Mouse (Mus musculus) adipocyte (in vitro differentiated cells): ENCODE results near the gene Zfpm1.
A peak's percentile ranks its signal among the peaks of the same experiment; 100 is the strongest.

Experiments used
- DNase-seq: peaks from one replicate; pipeline ENCODE4 v3.0.0-alpha.2; 2016; ENCODE audit warnings: low spot score

Zfpm1 gene

GRCm38 (mm10) chr8:122276308-122276707 lies 5.6 kb upstream of the Zfpm1 start:
- DNase-seq: no peak

DNA sequence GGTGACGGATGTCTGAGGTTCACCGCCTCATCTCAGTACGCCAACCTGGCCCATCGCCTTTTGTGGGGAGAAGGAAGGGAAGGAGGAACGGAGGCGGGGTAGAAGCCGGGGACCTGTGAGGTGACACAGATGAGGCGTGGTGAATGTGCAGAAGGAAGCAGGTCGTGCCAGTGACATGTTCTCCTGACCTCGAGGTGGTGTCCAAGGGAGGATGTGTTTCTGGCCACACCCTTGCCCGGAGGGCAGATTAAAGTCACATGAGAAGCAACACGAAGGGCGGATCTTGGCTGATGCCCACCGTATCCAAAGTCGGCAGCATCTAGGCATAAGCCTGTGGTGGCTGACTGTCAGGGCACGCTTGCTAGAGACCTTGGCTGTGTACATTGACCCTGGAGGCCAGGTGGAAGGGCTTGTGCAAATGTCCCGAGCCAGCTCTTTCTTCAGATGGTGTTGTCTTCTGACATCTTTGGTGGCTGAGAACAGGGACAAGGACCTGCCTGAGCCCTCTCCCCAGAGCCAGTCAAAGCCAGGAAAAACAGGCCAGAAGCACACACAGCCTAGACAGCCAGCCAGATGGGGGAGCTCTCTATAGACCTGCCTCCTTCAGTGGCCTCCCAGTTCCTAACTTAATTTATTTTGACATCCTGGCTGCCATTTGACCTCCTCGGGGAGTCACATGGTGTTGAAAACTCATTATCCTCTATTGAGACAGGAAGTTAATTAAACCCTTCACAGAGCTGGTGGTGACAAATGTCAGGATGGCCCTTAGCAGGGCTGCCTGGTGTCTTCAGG lies 4.5 kb upstream of the Zfpm1 start:
- peak; percentile 31 for DNase-seq

- DNase-seq: peak; percentile 29
Observed at GRCm38 (mm10) chr8:122280156-122280555, 1.8 kb upstream of the Zfpm1 start.

DNA sequence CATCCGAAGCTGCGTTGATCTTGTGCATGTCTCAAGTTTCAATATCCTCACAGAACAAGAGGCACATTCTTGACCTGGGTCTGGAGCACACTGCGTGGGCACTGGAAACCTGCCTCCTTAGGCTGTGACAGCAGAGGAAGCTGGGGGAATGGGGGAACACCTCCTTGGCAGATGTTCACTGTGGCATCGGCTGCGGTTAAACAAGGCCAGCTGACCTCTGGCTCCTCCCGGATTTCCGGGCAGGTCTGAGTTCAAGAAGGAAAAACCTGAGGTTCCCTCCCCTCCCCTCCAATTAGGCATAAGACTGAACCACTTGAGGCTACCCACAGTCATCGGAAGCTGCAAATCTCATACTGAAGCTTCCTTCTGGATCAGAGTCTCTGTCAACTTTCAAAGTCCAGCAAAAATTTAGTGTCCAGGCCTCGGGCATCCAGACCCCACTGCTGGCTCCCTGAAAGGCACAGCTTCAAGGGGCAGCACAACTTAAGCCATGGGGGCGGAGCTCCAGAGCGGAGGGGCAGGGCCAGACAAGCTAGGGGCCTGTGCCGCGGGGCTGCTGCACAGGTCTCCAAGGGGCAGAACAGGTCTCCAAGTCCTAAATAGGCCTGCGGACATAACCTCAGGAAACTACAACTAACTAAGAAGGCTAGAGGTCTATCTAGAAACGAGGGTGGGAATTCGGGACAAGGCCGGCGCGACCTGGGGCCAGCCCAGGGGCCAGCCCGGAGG lies 1.2 kb upstream of the Zfpm1 start:
- no peak for DNase-seq

GRCm38 (mm10) chr8:122281317-122282034 lies 465 bp upstream of the Zfpm1 start:
- peak; percentile 99 for DNase-seq

GRCm38 (mm10) chr8:122282501-122283355 lies 787 bp downstream of the Zfpm1 start:
- no peak for DNase-seq

DNA sequence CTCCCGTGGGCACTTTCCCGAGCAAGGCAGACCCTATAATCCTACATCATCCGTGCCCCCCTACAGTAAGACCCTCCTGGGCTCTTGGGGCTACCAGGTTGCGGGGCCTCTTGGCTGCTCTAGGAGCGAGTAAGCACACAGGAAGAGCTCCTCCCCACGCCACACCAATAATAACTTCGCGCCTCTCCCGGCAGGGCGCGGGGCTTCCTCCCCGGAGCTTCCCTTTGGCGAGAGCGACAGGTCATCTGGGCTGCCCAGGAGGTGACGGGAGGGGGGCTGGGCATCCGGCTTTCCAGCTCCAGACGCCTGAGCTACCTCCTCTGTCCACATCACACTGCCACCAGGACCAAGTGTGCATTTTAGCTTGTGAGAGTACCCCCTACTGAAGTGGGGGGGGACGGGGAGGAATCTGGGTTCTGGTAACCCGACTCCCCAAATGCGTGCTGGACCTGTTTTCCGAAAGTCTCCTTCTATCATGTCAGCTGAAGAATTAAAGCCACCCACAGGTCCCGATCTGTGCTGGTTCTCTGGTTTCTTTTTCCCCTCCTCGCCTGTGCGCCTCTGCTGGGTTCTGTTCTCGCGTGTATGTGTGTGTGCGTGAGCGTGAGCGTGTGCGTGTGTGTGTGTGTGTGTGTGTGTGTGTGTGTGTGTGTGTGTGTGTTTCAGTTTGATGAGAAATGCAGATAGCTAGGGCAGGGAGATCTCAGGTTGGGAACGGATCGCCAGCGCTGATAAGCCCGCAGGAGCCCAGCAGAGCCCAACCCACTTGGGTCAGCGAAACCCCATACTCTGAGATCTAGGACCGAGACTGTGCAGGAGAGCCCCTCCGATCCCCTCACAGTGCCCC lies 1.6 kb downstream of the Zfpm1 start:
- DNase-seq: no peak

DNA sequence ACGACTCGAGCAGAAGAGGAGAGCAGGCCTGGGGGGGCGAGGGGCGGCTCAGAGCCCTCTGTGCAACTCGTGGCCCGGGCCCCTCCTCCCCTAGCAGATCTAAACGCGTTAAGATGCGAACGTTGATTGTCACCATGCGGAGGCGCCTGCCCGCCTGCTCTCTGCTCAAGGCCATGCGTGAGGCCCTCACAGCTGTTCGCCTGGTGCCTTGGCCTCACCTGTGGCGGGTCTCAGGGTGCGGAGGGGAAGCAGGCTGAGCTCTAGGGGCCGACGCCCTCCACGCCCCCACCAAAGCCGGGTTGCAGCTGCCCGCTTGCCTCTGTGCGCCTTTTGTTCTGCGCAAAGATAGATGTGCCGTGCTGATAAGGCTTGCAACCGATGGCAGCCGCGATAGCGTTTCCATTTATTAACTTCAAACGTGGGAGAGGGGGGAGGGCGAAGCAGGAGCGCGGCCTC lies 2.3 kb downstream of the Zfpm1 start:
- no peak for DNase-seq

GRCm38 (mm10) chr8:122284659-122285261 lies 2.8 kb downstream of the Zfpm1 start:
- DNase-seq: no peak

DNA sequence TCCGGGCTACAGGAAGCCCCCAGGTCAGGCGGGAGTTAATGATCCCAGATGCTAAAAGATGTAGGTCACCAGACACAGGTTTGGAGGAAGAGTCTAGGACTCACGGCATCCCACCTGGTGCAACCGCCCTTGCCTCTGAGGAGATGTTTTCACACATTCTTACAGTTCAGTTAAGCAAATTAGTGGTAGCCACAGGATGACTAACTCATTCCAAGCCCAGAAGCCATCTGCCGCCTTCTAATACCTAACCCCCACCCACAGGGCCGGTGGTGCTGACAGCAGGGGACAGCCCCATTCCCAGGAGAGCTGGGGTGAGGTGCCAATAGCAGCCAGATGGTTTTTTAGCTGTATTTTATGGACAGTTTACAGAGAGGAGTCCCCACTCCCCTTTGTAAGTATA lies 3.8 kb downstream of the Zfpm1 start:
- DNase-seq: no peak

DNA sequence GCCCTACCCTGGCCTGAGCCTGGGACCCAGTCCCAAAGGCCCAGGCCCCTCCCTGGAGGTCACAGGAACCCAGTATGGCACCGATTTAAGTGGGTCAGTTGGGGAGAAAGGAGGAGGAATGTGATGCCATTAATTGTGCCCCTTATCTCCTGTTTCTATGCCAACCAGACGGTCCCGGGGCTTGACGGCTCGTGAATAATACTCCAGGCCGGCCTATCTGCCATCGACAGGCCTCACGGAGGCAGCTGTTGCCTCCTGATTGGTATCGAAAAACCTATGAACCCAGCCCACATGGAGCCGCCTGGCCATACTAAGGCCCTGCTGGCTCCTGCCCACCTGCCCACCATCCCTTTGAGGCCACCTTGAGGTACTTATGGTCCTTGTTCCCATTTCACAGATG lies 5.0 kb downstream of the Zfpm1 start:
- no peak for DNase-seq

GRCm38 (mm10) chr8:122287742-122288141 lies 5.8 kb downstream of the Zfpm1 start:
- no peak for DNase-seq

DNA sequence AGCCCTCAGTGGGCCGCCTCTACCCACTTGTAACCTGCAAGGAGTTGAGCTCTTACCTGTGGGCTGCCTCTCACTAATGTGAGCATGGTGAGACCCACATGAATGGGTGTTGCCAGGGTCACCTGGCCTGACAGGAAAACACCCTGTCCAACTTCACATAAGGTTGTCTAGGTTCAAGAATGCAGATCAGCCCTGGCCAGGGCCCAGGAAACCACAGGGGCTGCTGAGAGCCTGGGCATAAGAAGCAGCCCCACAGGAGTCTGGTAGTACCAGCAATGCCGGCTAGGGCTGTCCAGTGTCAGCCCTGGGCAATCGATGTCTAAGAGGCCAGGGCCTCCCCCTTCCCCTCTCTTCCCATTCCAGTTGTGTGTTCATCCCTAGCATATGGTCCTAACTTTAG lies 6.4 kb downstream of the Zfpm1 start:
- DNase-seq: no peak

- no peak for DNase-seq
Observed at GRCm38 (mm10) chr8:122291075-122291474, 9.1 kb downstream of the Zfpm1 start.

DNA sequence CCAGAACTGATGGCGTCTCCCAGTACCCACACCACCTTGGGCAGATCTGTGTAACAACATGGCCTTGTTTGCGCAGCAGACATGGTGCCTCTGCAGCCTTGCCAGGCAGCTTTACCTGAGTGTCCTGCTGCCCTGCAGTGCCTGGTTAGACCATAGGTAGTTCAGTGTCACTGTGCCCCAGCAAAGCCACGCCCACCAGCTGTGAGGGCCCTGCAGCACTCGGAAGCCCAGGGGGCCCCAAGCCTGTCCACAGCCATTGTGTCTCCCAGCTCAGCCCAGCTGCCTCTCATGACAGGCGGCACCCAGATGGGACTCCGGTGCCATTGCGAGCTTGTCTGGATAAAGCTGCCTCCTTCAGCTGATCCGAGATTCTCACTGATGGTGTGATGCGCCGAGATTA lies 9.6 kb downstream of the Zfpm1 start:
- DNase-seq: no peak

DNA sequence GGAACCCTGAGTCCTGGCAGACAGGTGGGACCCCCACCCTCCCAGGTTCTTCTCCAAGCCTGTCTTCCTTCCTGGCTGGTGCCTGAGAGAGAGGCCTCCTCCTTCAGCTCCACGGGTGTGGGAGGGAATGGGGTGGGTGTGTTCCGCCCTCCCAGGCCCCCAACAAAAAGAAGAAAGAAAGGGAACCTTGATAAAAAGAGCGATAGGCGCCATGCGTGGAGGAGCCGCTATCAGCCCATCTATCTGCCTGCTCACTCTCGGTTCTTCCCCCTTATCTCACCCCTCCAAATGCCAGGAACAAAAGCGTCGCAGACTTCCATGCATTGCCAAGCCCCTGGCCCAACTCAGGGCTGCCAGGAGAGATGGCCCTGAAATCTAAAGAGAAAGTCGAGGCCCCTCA lies 11.5 kb downstream of the Zfpm1 start:
- DNase-seq: no peak

DNA sequence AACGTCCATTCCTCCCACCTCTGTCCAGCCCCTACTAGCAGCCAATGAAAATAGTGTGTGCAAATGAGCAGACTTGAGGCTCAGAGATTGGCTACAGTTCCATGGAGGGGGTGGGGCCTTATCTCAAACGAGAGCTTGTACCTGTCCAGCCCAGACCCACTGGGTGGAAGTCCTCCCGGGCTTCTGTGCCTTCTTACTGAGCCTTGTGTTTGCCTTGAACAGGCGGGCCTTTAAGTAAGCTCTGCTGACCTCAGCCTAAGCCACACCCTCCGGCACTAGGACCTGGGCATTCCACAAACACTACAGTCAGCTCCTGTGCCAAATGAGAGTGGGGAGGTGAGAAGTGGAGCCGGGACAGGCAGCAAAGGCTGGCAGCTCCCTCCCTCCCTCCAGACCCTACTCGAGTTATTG lies 12.3 kb downstream of the Zfpm1 start:
- DNase-seq: peak; percentile 43

DNA sequence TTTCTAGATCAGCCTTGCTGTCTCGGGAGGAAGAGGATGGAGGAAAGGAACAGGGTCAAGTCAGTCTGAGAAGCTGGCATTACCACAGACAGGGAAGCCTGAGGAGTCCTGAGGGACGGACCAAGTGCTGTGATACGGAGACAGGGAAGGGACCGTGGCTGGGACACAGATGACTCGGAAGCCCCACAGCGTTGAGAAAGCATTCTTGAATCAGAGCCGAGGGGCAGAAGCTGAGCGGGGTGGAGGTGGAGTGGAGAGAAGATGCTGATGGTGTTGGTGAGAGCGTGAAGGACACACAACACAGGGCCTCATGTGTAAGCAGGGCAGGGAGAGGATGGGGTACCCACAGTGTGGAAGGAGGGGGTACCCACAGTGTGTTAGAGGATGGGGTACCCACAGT lies 13.4 kb downstream of the Zfpm1 start:
- DNase-seq: no peak

DNA sequence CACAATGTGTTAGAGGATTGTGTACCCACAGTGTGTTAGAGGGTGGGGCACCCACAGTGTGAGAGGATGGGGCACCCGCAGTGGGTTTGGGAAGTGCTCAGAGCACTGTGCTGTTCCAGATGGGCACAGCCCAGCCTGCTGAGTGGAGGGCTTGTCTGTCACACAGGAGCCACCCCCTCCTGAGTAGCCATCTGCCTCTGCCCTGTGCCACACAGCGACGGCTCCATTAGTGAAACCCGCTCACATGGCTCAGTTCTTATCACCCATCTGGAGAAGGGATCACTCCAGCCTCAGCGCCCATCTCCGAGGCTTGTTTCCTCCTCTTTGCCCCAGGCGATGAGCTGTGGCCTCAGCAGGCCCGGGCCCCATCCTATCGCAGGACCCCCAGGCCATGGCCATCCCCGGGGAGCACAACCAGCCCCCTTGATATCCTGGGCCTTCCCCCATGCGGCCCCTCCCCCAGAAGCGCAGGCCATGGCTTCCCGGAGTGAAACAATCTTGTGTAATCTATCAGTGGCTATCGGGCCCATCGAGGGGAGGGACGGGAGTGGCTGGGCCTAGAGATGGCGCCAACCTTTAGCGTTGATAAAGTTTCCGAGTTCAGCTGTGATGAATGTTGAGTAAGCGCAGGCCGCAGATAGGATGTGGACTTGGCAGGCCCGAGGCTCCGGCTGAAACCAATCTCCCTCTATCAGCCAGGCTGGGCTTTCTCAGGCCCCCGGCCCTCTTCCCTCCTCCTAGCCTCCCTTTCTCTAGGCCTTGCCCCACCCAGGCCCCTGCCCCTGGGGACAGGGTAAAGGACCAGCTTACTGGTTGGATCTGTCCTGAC lies 14.4 kb downstream of the Zfpm1 start:
- DNase-seq: no peak
